Mouse (Mus musculus) liver, embryonic 15.5 days (tissue): Measurements from ENCODE around the gene Hils1. TPM values are rescaled to one million over a fixed set of nuclear protein-coding genes. Genes with fewer than 3 reads are reported as not detected.
"Not testable (repeated sequence)": the region's sequence is repeated elsewhere in the genome, so short reads cannot be mapped to it uniquely, and the experiment has no call there.

ENCODE experiments used
- ATAC-seq: fragments of 200-750 bp; cut with Nextera tagmentation; 2 replicates; pipeline ENCODE4 v1.8.0; 2017; ENCODE audit warnings: moderate number of reproducible peaks, mild to moderate bottlenecking, moderate library complexity; ENCODE audit not compliant: insufficient read depth
- H3K27ac ChIP-seq: fragments of 300-500 bp; sonication (generic); replicated peaks from 2 replicates; pipeline ENCODE4 v1.5.1; 2015; ENCODE audit warnings: mild to moderate bottlenecking, inconsistent platforms
- H3K27me3 ChIP-seq: fragments of 300-500 bp; sonication (generic); 2 replicates; pipeline ENCODE4 v1.6.1; 2015; ENCODE audit warnings: mild to moderate bottlenecking, inconsistent platforms
- H3K36me3 ChIP-seq: fragments of 300-500 bp; sonication (generic); replicated peaks from 2 replicates; pipeline ENCODE4 v1.6.1; 2015; ENCODE audit warnings: moderate library complexity, mild to moderate bottlenecking, inconsistent platforms
- H3K4me1 ChIP-seq: fragments of 300-500 bp; sonication (generic); replicated peaks from 2 replicates; pipeline ENCODE4 v1.6.1; 2015; ENCODE audit warnings: inconsistent platforms
- H3K4me2 ChIP-seq: fragments of 300-500 bp; sonication (generic); 2 replicates; pipeline ENCODE4 v1.6.1; 2015; ENCODE audit warnings: moderate library complexity, mild to moderate bottlenecking, inconsistent platforms
- H3K4me3 ChIP-seq: fragments of 300-500 bp; sonication (generic); replicated peaks from 2 replicates; pipeline ENCODE4 v1.5.1; 2015; ENCODE audit warnings: mild to moderate bottlenecking, inconsistent platforms
- H3K9ac ChIP-seq: fragments of 300-500 bp; sonication (generic); 2 replicates; pipeline ENCODE4 v1.6.1; 2015; ENCODE audit warnings: moderate library complexity, mild to moderate bottlenecking, inconsistent platforms
- H3K9me3 ChIP-seq: fragments of 300-500 bp; sonication (generic); replicated peaks from 2 replicates; pipeline ENCODE4 v1.6.1; 2016; ENCODE audit warnings: inconsistent platforms
- WGBS: fragments of 180-500 bp; shearing (Covaris S2); methylation state at CpG from one replicate; pipeline ENCODE4 v1.1.7; 2015; ENCODE audit warnings: mixed read lengths; ENCODE audit not compliant: insufficient replicate concordance; 5-methylcytosine and 5-hydroxymethylcytosine counted together
- polyA plus RNA-seq: library from polyadenylated mRNA; unstranded; fragments of >200 nt; fragmentation: Nextera tagmentation; extraction: Ambion mirVana; gene quantifications from 2 replicates; pipeline ENCODE4 v1.2.1, GENCODE M21; 2015

The Hils1 gene
- polyA plus RNA-seq, 1 experiment from 2014 or later, result not detected

DNA sequence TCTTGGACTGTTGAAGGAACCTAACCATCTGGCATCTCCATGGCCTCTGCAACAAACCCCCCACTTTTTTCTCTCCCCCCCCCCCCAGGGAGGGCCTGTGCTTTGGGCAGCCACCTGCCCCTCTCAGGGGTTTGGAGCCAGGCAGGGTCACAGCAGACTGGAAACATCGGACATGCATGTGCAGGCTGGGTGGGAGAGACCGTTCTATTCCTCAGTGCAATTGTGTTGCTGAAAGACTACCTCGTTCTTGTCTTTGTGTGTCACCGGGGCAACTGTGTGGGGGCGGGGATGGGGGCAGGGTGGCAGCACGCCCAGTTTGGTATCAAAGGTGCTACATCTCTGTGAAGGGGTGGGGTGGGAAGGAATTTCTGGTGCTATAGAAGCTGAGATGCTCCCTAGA, 15.2 kb upstream of the Hils1 start:
- Histone ChIP-seq H3K27ac (no peak overlapping the region), H3K9me3 (no peaks in the 10 kb centered on the region)
- 18% methylated on average over 6 of the region's 6 CpGs for WGBS

GRCm38 (mm10) chr11:94955103-94955502, 12.3 kb upstream of the Hils1 start:
- Histone ChIP-seq H3K4me2 (no peak overlapping the region), H3K9me3 (no peaks in the 10 kb centered on the region), H3K4me1 (no peaks in the 10 kb centered on the region), H3K9ac (no peak overlapping the region), H3K27ac (no peak overlapping the region), H3K4me3 (no peak overlapping the region), H3K36me3 (no peaks in the 10 kb centered on the region), H3K27me3 (peaks cover 29% of the 10 kb centered on the region)
- ATAC-seq, result no peak
- WGBS, result 67% methylated on average over 9 of the region's 9 CpGs

More for the DNA sequence above, 15.2 kb upstream of the Hils1 start:
- no peak for ATAC-seq
- H3K4me2 ChIP-seq, result no peak overlapping the region
- no peaks in the 10 kb centered on the region for H3K36me3 ChIP-seq
- H3K4me1 ChIP-seq, result no peaks in the 10 kb centered on the region
- H3K4me3 ChIP-seq, result no peak overlapping the region
- peaks cover 36% of the 10 kb centered on the region for H3K27me3 ChIP-seq
- H3K9ac ChIP-seq, result no peak overlapping the region

- Histone ChIP-seq H3K4me3 (no peak overlapping the region), H3K4me1 (no peaks in the 10 kb centered on the region), H3K27ac (no peak overlapping the region), H3K36me3 (no peaks in the 10 kb centered on the region), H3K9ac (no peak overlapping the region), H3K9me3 (no peaks in the 10 kb centered on the region), H3K27me3 (peaks cover 26% of the 10 kb centered on the region), H3K4me2 (no peak overlapping the region)
- 61% methylated on average over 9 of the region's 9 CpGs for WGBS
- ATAC-seq, result no peak
Observed at GRCm38 (mm10) chr11:94957693-94958064, 9.7 kb upstream of the Hils1 start.

GRCm38 (mm10) chr11:94958065-94958858, 9.1 kb upstream of the Hils1 start:
- Histone ChIP-seq H3K4me1 (no peaks in the 10 kb centered on the region), H3K27me3 (peaks cover 32% of the 10 kb centered on the region), H3K27ac (no peak overlapping the region), H3K4me2 (no peak overlapping the region), H3K9me3 (no peaks in the 10 kb centered on the region), H3K4me3 (no peak overlapping the region), H3K36me3 (no peaks in the 10 kb centered on the region), H3K9ac (no peak overlapping the region)
- peak; percentile 42; the same call in 1 of the 2 replicates for ATAC-seq
- 8% methylated on average over 8 of the region's 8 CpGs for WGBS

DNA sequence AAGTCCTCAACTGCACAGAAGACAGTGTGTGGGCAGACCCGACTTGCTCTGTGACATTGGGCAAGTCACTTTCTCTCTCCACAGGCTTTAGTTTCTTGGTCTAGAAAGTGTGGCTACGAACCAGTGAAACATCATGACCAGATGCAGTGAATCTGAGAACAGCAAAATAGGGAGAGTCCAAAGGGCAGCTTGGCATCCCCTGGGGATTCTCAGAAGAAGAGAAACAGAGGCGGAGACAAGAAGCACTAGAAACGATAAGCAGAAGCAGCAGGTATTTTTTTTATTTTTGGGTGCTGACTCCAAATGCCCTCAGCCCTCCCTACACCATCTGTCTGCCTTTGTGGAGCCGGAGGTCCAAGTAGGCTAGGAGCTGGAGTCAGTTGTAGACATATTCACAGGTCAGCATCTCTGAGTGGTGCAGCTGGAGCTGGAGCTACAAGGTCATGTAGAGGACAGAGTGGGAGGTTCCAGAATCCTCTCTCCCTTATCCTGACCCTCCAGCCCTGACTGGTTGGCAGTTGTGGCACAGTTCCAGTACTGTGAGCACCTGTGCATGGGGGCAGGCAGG, 4.8 kb upstream of the Hils1 start:
- H3K9me3 ChIP-seq, result no peaks in the 10 kb centered on the region
- no peak for ATAC-seq
- no peak overlapping the region for H3K4me3 ChIP-seq
- H3K9ac ChIP-seq, result no peak overlapping the region
- H3K36me3 ChIP-seq, result no peaks in the 10 kb centered on the region
- no peaks in the 10 kb centered on the region for H3K4me1 ChIP-seq
- WGBS, result 54% methylated on average over 5 of the region's 5 CpGs
- no peak overlapping the region for H3K27ac ChIP-seq
- H3K4me2 ChIP-seq, result no peak overlapping the region
- H3K27me3 ChIP-seq, result peaks cover 17% of the 10 kb centered on the region; the same call in 1 of the 2 replicates

GRCm38 (mm10) chr11:94968187-94968586, 794 bp downstream of the Hils1 start:
- Histone ChIP-seq H3K27ac (no peak overlapping the region), H3K4me1 (no peaks in the 10 kb centered on the region), H3K9me3 (no peaks in the 10 kb centered on the region), H3K4me3 (no peak overlapping the region), H3K4me2 (no peak overlapping the region), H3K9ac (no peak overlapping the region), H3K27me3 (peaks cover 38% of the 10 kb centered on the region), H3K36me3 (no peaks in the 10 kb centered on the region)
- WGBS, result 59% methylated on average over 7 of the region's 7 CpGs
- ATAC-seq, result no peak

GRCm38 (mm10) chr11:94969709-94970108, 2.3 kb downstream of the Hils1 start:
- H3K27ac ChIP-seq, H3K36me3 ChIP-seq, H3K9ac ChIP-seq, H3K4me2 ChIP-seq, H3K4me3 ChIP-seq, H3K9me3 ChIP-seq, H3K4me1 ChIP-seq, ATAC-seq: not testable (repeated sequence)
- 75% methylated on average over 4 of the region's 4 CpGs for WGBS
- peaks cover 36% of the 10 kb centered on the region for H3K27me3 ChIP-seq

DNA sequence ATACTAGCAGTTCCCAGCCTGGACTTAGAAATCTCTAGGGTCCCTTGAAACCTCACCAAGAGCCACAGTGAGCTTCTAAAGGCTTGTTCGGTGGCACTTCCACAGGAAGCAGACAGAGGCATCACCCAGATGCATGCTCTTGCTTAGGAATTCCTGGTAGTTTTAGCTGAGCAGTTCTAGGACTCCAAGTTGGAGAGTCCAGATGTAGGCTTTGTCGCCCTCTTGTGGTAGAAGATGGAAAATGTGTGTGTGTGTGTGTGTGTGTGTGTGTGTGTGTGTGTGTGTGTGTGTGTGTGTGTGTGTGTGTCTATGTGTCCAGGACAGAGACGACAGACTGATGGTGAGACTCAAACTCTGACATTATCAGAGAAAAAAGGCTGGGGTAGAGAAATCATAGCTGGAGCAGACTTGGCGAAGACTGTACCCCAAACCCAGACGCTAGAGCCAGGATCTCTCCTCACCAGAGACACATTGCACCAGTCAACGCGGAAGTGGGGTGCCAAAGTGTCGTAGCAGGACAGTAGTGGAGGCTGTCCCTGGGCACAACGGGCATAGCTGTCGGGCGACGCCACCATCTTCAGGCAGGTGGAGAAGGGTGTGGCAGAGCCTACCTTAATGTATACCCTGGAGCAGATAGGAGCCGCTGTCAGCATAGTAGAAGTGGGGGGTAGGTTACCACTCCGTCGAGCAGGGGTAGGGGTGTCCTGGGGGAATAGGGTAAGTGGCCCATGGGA, 3.0 kb downstream of the Hils1 start:
- WGBS, result 47% methylated on average over 15 of the region's 15 CpGs
- no peak overlapping the region for H3K4me3 ChIP-seq
- H3K27me3 ChIP-seq, result peaks cover 36% of the 10 kb centered on the region
- no peak for ATAC-seq
- no peaks in the 10 kb centered on the region for H3K4me1 ChIP-seq
- H3K4me2 ChIP-seq, result no peak overlapping the region
- no peak overlapping the region for H3K9ac ChIP-seq
- H3K36me3 ChIP-seq, result no peaks in the 10 kb centered on the region
- no peaks in the 10 kb centered on the region for H3K9me3 ChIP-seq
- H3K27ac ChIP-seq, result no peak overlapping the region

DNA sequence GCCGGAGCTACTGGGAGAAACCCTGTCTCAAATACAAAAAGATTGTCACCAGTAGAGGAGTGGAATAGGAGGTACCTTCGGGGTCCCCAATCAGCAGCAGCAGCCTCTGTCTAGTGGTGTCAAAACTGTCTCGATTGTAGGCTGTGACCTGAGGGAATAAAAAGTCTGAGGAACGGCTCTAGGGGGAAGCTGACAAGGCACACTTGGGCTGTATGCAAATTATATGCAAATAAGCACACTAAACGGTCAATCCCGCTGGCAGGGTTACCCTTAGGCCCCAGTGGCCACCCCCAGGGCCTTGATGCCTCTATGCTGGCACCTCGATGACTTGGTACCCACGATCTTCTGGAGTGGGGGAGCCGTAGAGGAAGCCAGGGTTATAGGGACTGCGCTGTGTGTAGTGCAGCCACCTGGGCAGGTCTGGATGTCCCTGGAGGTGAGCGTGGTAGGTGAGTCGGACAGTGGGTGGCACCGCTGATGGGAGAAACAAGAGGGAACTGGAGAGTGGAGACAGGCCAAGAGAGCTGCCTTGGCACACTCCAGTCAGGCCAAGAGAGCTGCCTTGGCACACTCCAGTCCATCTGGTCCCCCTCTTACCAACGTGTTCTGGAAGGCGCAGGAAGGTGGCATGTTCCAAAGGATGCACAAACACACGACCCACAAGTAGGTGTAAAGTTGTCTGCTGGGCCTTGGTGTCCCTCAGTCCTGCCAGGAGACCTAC, 4.7 kb downstream of the Hils1 start:
- ATAC-seq, result no peak
- Histone ChIP-seq H3K27ac (no peak overlapping the region), H3K4me3 (no peak overlapping the region), H3K4me2 (no peak overlapping the region), H3K9ac (no peak overlapping the region), H3K36me3 (no peaks in the 10 kb centered on the region), H3K9me3 (no peaks in the 10 kb centered on the region), H3K4me1 (no peaks in the 10 kb centered on the region), H3K27me3 (peaks cover 32% of the 10 kb centered on the region)
- WGBS, result 55% methylated on average over 16 of the region's 16 CpGs

GRCm38 (mm10) chr11:94972887-94973286, 5.5 kb downstream of the Hils1 start:
- no peaks in the 10 kb centered on the region for H3K4me1 ChIP-seq
- no peaks in the 10 kb centered on the region for H3K9me3 ChIP-seq
- no peak overlapping the region for H3K27ac ChIP-seq
- WGBS, result 50% methylated on average over 5 of the region's 5 CpGs
- no peak overlapping the region for H3K9ac ChIP-seq
- no peak overlapping the region for H3K4me3 ChIP-seq
- peaks cover 29% of the 10 kb centered on the region for H3K27me3 ChIP-seq
- no peaks in the 10 kb centered on the region for H3K36me3 ChIP-seq
- no peak overlapping the region for H3K4me2 ChIP-seq
- no peak for ATAC-seq

GRCm38 (mm10) chr11:94973313-94973712, 5.9 kb downstream of the Hils1 start:
- H3K27ac ChIP-seq, result no peak overlapping the region
- H3K36me3 ChIP-seq, result no peaks in the 10 kb centered on the region
- H3K9ac ChIP-seq, result no peak overlapping the region
- H3K9me3 ChIP-seq, result no peaks in the 10 kb centered on the region
- H3K4me2 ChIP-seq, result no peak overlapping the region
- WGBS, result 60% methylated on average over 4 of the region's 4 CpGs
- H3K4me3 ChIP-seq, result no peak overlapping the region
- peaks cover 25% of the 10 kb centered on the region for H3K27me3 ChIP-seq
- H3K4me1 ChIP-seq, result peaks cover 2% of the 10 kb centered on the region; the same call in 1 of the 2 replicates
- no peak for ATAC-seq
